Mouse (Mus musculus): Measurements from ENCODE around the gene Fes. TPM values are rescaled to one million over a fixed set of nuclear protein-coding genes. Genes with fewer than 3 reads are reported as not detected.

Gene Fes
- polyA plus RNA-seq, 1 experiment: 53.1 TPM

- peaks cover 38% of the 10 kb centered on the region for H3K36me3 ChIP-seq (replicated peaks; ENCODE audit: low read length)
- H3K4me1 ChIP-seq: peaks cover 91% of the 10 kb centered on the region
- H3K4me3 ChIP-seq (replicated peaks): peak overlapping the region; percentile 97
- no peak for TF ChIP-seq FLI1 (IDR thresholded peaks at IDR 0.05; ENCODE audit: low read length)
- no peak for TF ChIP-seq GATA1 (IDR thresholded peaks at IDR 0.05; ENCODE audit: borderline replicate concordance, low read length)
- no peaks in the 10 kb centered on the region for H3K27me3 ChIP-seq (replicated peaks)
- H3K9me3 ChIP-seq: no peaks in the 10 kb centered on the region
Observed at GRCm38 (mm10) chr7:80370649-80371040, 17.1 kb downstream of the Fes start.

DNA sequence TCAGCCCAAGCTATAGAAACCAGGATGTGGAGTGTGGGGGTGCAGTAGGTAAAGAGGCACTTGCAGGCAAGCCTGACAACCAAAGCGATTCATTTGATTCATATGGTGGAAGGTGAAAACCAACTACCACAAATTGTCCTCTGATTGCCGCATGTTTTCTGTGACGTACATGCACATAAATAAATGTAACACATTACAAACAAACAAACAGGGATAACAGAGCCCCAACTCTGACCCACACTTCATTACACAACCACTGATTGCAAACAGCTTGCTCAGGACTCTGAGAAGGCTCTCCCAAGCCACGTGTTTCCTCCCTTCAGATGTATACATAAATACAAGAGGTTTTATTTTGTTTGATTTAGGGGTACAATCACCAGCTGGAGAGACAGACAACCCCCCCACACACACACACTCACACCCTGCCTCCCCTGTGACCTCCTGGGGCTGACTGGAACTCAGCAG, 17.7 kb downstream of the Fes start:
- H3K4me1 ChIP-seq: peaks cover 84% of the 10 kb centered on the region
- no peaks in the 10 kb centered on the region for H3K9me3 ChIP-seq
- no peaks in the 10 kb centered on the region for H3K27me3 ChIP-seq (replicated peaks)
- peak overlapping the region; percentile 97 for H3K4me3 ChIP-seq (replicated peaks)
- peaks cover 41% of the 10 kb centered on the region for H3K36me3 ChIP-seq (replicated peaks; ENCODE audit: low read length)
- TF ChIP-seq FLI1 (IDR thresholded peaks at IDR 0.05; ENCODE audit: low read length): no peak
- TF ChIP-seq GATA1 (IDR thresholded peaks at IDR 0.05; ENCODE audit: borderline replicate concordance, low read length): no peak

- Histone ChIP-seq H3K27me3 (replicated peaks) (no peaks in the 10 kb centered on the region), H3K4me3 (replicated peaks) (peak overlapping the region; percentile 97), H3K9me3 (no peaks in the 10 kb centered on the region), H3K4me1 (peaks cover 79% of the 10 kb centered on the region), H3K36me3 (replicated peaks; ENCODE audit: low read length) (peaks cover 46% of the 10 kb centered on the region)
- no peak for TF ChIP-seq FLI1 (IDR thresholded peaks at IDR 0.05; ENCODE audit: low read length)
- TF ChIP-seq GATA1 (IDR thresholded peaks at IDR 0.05; ENCODE audit: borderline replicate concordance, low read length): no peak
Observed at GRCm38 (mm10) chr7:80369461-80369860, 18.3 kb downstream of the Fes start.

DNA sequence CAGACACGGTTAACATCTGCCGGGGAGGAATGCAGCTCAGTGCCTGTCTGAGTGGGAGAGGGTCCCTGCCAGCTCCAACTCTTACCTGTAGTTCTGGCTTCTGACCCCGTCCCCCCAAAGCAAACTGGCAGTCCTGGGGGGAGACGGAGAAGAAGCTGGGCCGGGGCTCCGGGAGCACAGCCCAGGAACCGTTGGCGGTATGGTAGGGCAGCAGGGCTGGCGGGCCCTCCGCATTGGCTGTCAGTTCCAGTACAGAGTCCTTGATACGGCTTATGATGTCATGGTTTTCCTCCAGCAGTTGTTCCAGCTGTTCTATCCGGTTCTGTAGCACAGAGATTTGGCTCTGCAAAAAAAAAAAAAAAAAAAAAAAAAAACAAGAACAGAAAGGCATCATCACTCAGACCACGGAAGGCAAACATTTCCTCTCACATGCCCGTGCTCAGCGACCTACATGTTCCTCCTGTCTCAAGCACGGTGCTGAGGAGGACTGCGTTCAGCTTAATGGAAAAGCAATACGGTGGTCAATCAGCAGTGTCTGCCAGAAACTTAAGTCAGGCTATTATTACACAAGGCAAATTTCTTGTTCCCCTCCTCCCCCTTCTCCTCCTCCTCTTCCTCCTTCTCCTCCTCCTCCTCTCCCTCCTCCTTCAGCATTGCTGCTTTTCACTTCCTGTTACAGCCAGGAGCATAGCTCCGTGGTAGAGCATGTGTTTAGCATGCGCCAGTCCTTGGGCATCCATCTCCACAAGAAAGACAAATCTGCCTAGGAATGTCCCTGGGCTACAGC, 18.9 kb downstream of the Fes start:
- peak overlapping the region; percentile 97 for H3K4me3 ChIP-seq (replicated peaks)
- no peak for TF ChIP-seq FLI1 (IDR thresholded peaks at IDR 0.05; ENCODE audit: low read length)
- 0 out of 3 replicates have a peak, but pooled peaks have one; percentile 6 for TF ChIP-seq GATA1 (IDR thresholded peaks at IDR 0.05; ENCODE audit: borderline replicate concordance, low read length)
- H3K4me1 ChIP-seq: peaks cover 76% of the 10 kb centered on the region
- peaks cover 52% of the 10 kb centered on the region for H3K36me3 ChIP-seq (replicated peaks; ENCODE audit: low read length)
- no peaks in the 10 kb centered on the region for H3K27me3 ChIP-seq (replicated peaks)
- H3K9me3 ChIP-seq: no peaks in the 10 kb centered on the region

DNA sequence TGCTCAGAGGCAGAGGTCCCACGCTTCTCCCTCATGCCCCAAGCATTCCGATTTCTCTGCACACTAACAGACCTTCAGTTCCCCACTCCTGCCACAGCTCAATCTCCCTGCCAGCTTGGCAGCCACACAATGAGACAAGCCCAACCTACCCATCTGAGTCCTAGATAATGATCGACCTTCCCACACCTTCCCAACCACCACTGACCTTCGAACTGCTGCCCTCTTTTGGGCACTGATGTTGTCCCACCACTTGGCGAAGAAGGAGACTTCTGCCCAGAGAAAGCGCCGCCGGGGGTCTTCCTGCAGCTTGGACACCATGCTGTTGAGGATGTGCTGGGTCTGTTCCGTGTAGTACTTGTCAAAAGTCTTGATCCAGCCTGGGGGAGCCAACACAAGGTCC, 19.7 kb downstream of the Fes start:
- Histone ChIP-seq H3K27me3 (replicated peaks) (no peaks in the 10 kb centered on the region), H3K36me3 (replicated peaks; ENCODE audit: low read length) (peaks cover 60% of the 10 kb centered on the region), H3K4me3 (replicated peaks) (peak overlapping the region; percentile 80), H3K9me3 (no peaks in the 10 kb centered on the region), H3K4me1 (peaks cover 72% of the 10 kb centered on the region)
- no peak for TF ChIP-seq FLI1 (IDR thresholded peaks at IDR 0.05; ENCODE audit: low read length)
- no peak for TF ChIP-seq GATA1 (IDR thresholded peaks at IDR 0.05; ENCODE audit: borderline replicate concordance, low read length)

DNA sequence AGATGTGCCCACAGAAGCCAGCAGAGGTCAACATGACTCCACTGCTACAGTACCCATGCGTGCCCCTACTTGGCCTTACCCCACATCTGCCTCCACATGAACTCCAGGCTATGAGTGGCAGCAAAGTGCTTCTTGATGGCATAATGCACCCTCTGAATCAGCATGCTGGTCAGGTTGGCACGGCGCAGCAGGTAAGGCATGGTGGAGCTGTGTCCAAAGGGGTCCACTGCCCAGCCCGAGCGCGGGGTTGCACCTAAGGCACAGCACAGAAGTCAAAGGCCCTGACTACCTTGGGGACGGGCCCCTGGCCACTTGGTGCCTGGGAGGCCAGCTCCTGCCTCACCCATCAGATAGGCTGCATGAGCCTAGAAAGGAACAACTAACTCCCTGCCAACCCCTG, 20.5 kb downstream of the Fes start:
- H3K4me1 ChIP-seq: peaks cover 72% of the 10 kb centered on the region
- no peak for TF ChIP-seq GATA1 (IDR thresholded peaks at IDR 0.05; ENCODE audit: borderline replicate concordance, low read length)
- no peak for TF ChIP-seq FLI1 (IDR thresholded peaks at IDR 0.05; ENCODE audit: low read length)
- peaks cover 68% of the 10 kb centered on the region for H3K36me3 ChIP-seq (replicated peaks; ENCODE audit: low read length)
- H3K4me3 ChIP-seq (replicated peaks): peak overlapping the region; percentile 26
- H3K9me3 ChIP-seq: no peaks in the 10 kb centered on the region
- no peaks in the 10 kb centered on the region for H3K27me3 ChIP-seq (replicated peaks)

GRCm38 (mm10) chr7:80365759-80366158, 22.0 kb downstream of the Fes start:
- H3K4me3 ChIP-seq (replicated peaks): no peak overlapping the region
- no peaks in the 10 kb centered on the region for H3K9me3 ChIP-seq
- H3K4me1 ChIP-seq: peaks cover 71% of the 10 kb centered on the region
- TF ChIP-seq GATA1 (IDR thresholded peaks at IDR 0.05; ENCODE audit: borderline replicate concordance, low read length) (no peak), FLI1 (IDR thresholded peaks at IDR 0.05; ENCODE audit: low read length) (no peak)
- H3K36me3 ChIP-seq (replicated peaks; ENCODE audit: low read length): peaks cover 83% of the 10 kb centered on the region
- H3K27me3 ChIP-seq (replicated peaks): no peaks in the 10 kb centered on the region

GRCm38 (mm10) chr7:80360435-80360834, 27.3 kb downstream of the Fes start:
- TF ChIP-seq GATA1 (IDR thresholded peaks at IDR 0.05; ENCODE audit: borderline replicate concordance, low read length) (no peak), FLI1 (IDR thresholded peaks at IDR 0.05; ENCODE audit: low read length) (no peak)
- no peak overlapping the region for H3K4me3 ChIP-seq (replicated peaks)
- H3K4me1 ChIP-seq: peaks cover 66% of the 10 kb centered on the region
- no peaks in the 10 kb centered on the region for H3K27me3 ChIP-seq (replicated peaks)
- no peaks in the 10 kb centered on the region for H3K9me3 ChIP-seq
- peaks cover 97% of the 10 kb centered on the region for H3K36me3 ChIP-seq (replicated peaks; ENCODE audit: low read length)

GRCm38 (mm10) chr7:80358039-80358438, 29.7 kb downstream of the Fes start:
- TF ChIP-seq GATA1 (IDR thresholded peaks at IDR 0.05; ENCODE audit: borderline replicate concordance, low read length): no peak
- no peak for TF ChIP-seq FLI1 (IDR thresholded peaks at IDR 0.05; ENCODE audit: low read length)
- H3K27me3 ChIP-seq (replicated peaks): no peaks in the 10 kb centered on the region
- peaks cover 72% of the 10 kb centered on the region for H3K4me1 ChIP-seq
- H3K4me3 ChIP-seq (replicated peaks): no peak overlapping the region
- H3K36me3 ChIP-seq (replicated peaks; ENCODE audit: low read length): peaks cover 97% of the 10 kb centered on the region
- no peaks in the 10 kb centered on the region for H3K9me3 ChIP-seq

GRCm38 (mm10) chr7:80357156-80357555, 30.6 kb downstream of the Fes start:
- Histone ChIP-seq H3K4me3 (replicated peaks) (no peak overlapping the region), H3K27me3 (replicated peaks) (no peaks in the 10 kb centered on the region), H3K36me3 (replicated peaks; ENCODE audit: low read length) (peaks cover 97% of the 10 kb centered on the region), H3K9me3 (no peaks in the 10 kb centered on the region), H3K4me1 (peaks cover 72% of the 10 kb centered on the region)
- no peak for TF ChIP-seq GATA1 (IDR thresholded peaks at IDR 0.05; ENCODE audit: borderline replicate concordance, low read length)
- no peak for TF ChIP-seq FLI1 (IDR thresholded peaks at IDR 0.05; ENCODE audit: low read length)

Data from megakaryocyte, embryonic 14.5 days (primary cell).